Mouse (Mus musculus) hindbrain, embryonic 11.5 days (tissue): ENCODE measurements around the gene Gm12216. TPM values are rescaled to one million over a fixed set of nuclear protein-coding genes. Genes with fewer than 3 reads are reported as not detected.

Source experiments
- ATAC-seq: fragments of 200-750 bp; cut with Nextera tagmentation; 2 replicates; pipeline ENCODE4 v1.8.0; 2017; ENCODE audit warnings: mild to moderate bottlenecking, moderate TSS enrichment, moderate library complexity; ENCODE audit not compliant: low FRiP score
- DNase-seq: peaks from one replicate; pipeline ENCODE4 v3.0.0-alpha.2; 2015; ENCODE audit warnings: low spot score
- H3K27ac ChIP-seq: fragments of 300-500 bp; sonication (generic); 2 replicates; pipeline ENCODE4 v1.5.1; 2014; ENCODE audit warnings: mild to moderate bottlenecking, low read depth, low read length
- H3K27me3 ChIP-seq: fragments of 300-500 bp; sonication (generic); 2 replicates; pipeline ENCODE4 v1.6.1; 2014; ENCODE audit warnings: mild to moderate bottlenecking, low read length, moderate library complexity, mixed read lengths; ENCODE audit not compliant: control insufficient read depth, insufficient read depth
- H3K36me3 ChIP-seq: fragments of 300-500 bp; sonication (generic); 2 replicates; pipeline ENCODE4 v1.6.1; 2014; ENCODE audit warnings: mild to moderate bottlenecking, low read length, moderate library complexity, mixed read lengths; ENCODE audit not compliant: control insufficient read depth, insufficient read depth
- H3K4me1 ChIP-seq: fragments of 300-500 bp; sonication (generic); replicated peaks from 2 replicates; pipeline ENCODE4 v1.6.1; 2014; ENCODE audit warnings: low read length, mixed read lengths; ENCODE audit not compliant: control insufficient read depth, insufficient read depth
- H3K4me2 ChIP-seq: fragments of 300-500 bp; sonication (generic); replicated peaks from 2 replicates; pipeline ENCODE4 v1.6.1; 2014; ENCODE audit warnings: mild to moderate bottlenecking, low read depth, low read length
- H3K4me3 ChIP-seq: fragments of 300-500 bp; sonication (generic); 2 replicates; pipeline ENCODE4 v1.5.1; 2014; ENCODE audit warnings: low read depth, low read length
- H3K9ac ChIP-seq: fragments of 300-500 bp; sonication (generic); 2 replicates; pipeline ENCODE4 v1.6.1; 2014; ENCODE audit warnings: low read depth, low read length
- H3K9me3 ChIP-seq: fragments of 300-500 bp; sonication (generic); 2 replicates; pipeline ENCODE4 v1.6.1; 2016; ENCODE audit warnings: low read length; ENCODE audit not compliant: control insufficient read depth
- WGBS: fragments of 180-500 bp; shearing (Covaris S2); extraction: QIAGEN DNeasy Blood & Tissue Kit; methylation state at CpG from one replicate; pipeline ENCODE4 v1.1.7; 2014; 5-methylcytosine and 5-hydroxymethylcytosine counted together
- polyA plus RNA-seq: library from polyadenylated mRNA; unstranded; fragments of >200 nt; fragmentation: Nextera tagmentation; extraction: Ambion mirVana; gene quantifications from 2 replicates; pipeline ENCODE4 v1.2.1, GENCODE M21; 2014

Gm12216 gene
- polyA plus RNA-seq, 1 experiment from 2014 or later = not detected

DNA sequence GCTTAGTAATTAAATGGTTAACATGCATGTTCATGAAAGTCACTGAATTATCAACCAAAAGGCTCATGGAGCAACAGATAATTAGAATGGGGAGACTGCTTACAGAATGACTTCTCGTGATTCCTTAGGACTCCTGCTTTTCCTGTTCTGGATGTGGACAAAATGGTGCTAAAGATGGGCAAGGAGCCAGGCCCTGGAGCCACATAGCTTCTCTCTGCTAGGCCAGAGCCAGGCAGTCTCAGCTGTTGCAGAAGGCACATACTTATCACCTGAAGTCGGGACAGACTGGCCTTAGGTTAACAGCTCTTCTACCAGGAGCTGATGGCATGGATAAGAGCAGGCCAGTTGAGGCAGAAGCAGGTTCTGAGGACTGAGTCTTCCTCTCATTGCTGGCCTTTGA, 48.3 kb downstream of the Gm12216 start:
- no peaks in the 10 kb centered on the region for H3K27me3 ChIP-seq
- H3K4me1 ChIP-seq = no peaks in the 10 kb centered on the region
- ATAC-seq = no peak
- H3K4me2 ChIP-seq = no peak overlapping the region
- no peak overlapping the region for H3K9ac ChIP-seq
- WGBS = 87% methylated on average over 2 of the region's 2 CpGs
- DNase-seq = no peak
- H3K27ac ChIP-seq = no peak overlapping the region
- H3K9me3 ChIP-seq = no peaks in the 10 kb centered on the region
- H3K4me3 ChIP-seq = no peak overlapping the region
- no peaks in the 10 kb centered on the region for H3K36me3 ChIP-seq

DNA sequence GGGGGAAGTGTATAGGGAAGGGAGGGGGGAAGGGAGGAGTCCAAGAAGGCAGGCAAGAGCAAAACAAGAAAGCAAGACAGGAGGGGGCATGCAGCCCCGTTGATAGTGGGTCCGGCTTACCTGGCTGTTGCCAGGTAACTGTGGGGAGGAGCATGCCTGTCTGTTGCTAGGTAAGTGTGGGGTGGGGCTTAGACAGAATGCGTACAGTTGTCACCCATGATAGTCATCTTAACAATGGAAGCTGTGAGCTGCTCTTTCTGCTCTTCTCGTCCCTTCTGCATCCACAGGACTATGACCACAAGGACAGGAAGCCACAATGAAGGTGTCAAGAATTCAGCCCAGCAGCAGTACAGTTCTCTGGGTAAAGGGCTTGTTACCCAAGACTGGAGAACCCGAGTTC, 48.9 kb downstream of the Gm12216 start:
- no peaks in the 10 kb centered on the region for H3K36me3 ChIP-seq
- H3K4me2 ChIP-seq = no peak overlapping the region
- H3K27ac ChIP-seq = no peak overlapping the region
- 69% methylated on average over 5 of the region's 5 CpGs for WGBS
- H3K4me3 ChIP-seq = no peak overlapping the region
- DNase-seq = no peak
- ATAC-seq = no peak
- no peaks in the 10 kb centered on the region for H3K9me3 ChIP-seq
- no peaks in the 10 kb centered on the region for H3K4me1 ChIP-seq
- no peak overlapping the region for H3K9ac ChIP-seq
- H3K27me3 ChIP-seq = no peaks in the 10 kb centered on the region

DNA sequence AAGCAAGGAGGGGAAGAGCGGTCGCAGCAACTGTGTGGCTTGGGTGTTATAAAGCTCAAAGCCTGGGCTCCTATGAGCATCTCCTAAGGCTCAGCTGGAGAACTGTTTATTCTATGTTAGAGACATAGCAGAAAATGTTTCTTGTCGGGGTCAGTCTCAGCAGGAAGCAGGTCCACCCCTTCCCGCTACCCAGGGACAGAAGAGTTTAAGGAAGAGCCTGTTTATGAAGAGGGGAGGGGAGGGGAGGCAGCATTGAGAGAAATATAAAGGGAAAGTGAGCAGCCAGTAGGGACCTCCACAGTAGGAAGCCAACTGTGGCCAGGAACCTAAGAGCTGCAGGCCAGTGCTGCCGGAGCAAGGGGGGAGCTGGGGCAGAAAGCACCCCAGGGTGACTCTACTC, 49.7 kb downstream of the Gm12216 start:
- ATAC-seq = no peak
- Histone ChIP-seq H3K9me3 (no peaks in the 10 kb centered on the region), H3K36me3 (no peaks in the 10 kb centered on the region), H3K27ac (no peak overlapping the region), H3K9ac (no peak overlapping the region), H3K4me3 (no peak overlapping the region), H3K4me2 (no peak overlapping the region), H3K4me1 (no peaks in the 10 kb centered on the region), H3K27me3 (no peaks in the 10 kb centered on the region)
- no peak for DNase-seq
- WGBS = 45% methylated on average over 5 of the region's 5 CpGs

DNA sequence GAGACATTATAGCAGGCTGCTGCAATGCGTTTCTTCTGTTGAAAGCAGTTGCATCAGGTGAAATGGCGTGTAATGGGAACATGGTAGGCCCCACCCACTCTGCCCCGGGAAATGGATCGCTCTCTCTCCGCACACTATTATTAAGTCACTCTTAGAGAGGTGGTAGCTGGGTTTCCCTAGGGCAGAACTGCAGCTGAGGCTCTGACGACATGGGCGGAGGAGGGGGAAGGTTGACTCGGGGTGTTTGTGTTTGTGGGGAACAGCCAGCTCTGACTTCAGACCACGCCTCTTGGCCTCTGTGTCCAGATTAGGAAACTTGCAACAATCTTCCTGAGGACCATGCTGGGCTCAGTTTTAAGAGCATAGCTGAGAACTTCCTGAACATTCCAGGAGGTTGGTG, 53.3 kb downstream of the Gm12216 start:
- Histone ChIP-seq H3K4me2 (no peak overlapping the region), H3K4me1 (no peaks in the 10 kb centered on the region), H3K27me3 (no peaks in the 10 kb centered on the region), H3K36me3 (no peaks in the 10 kb centered on the region), H3K27ac (no peak overlapping the region), H3K4me3 (no peak overlapping the region), H3K9ac (no peak overlapping the region), H3K9me3 (no peaks in the 10 kb centered on the region)
- ATAC-seq (no peak), DNase-seq (no peak)
- 78% methylated on average over 9 of the region's 9 CpGs for WGBS

DNA sequence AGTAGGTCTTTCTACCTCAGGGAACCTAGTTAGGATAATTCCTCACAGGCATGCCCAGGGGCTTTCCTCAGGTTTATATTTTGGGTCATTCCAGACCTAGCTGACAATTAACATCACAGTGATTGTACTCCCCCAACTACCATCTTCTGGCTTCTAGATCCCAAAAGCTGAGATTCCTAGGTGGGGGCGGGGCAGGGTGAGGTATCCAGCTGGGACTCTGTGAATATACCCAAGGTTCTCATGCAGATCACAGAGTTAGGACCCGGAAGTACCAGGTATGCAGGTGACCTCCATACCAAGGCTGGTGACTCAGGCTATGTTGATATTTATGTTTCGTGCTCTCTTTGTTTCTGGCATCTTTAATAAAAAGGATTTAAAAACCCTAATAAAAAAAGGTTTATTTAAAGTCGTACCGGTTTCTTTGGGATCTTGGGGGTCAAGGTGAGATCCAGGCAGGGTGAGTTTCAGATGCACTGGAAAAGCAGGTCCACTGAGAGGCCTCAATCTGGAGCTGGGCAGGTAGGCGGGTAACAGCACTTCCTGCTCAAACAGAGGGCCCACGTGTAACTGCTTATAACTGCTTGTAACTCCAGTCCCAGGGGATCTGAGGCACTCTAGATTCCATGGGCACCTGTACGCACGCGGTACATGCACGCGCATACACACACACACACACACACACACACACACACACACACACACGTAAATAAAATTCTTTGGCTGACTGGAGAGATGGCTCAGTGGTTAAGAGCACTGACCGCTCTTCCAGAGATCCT, 54.3 kb downstream of the Gm12216 start:
- Histone ChIP-seq H3K4me3 (no peak overlapping the region), H3K9me3 (no peaks in the 10 kb centered on the region), H3K27ac (no peak overlapping the region), H3K4me1 (no peaks in the 10 kb centered on the region), H3K36me3 (no peaks in the 10 kb centered on the region), H3K9ac (no peak overlapping the region), H3K4me2 (no peak overlapping the region), H3K27me3 (no peaks in the 10 kb centered on the region)
- ATAC-seq = no peak
- no peak for DNase-seq
- 85% methylated on average over 14 of the region's 14 CpGs for WGBS

DNA sequence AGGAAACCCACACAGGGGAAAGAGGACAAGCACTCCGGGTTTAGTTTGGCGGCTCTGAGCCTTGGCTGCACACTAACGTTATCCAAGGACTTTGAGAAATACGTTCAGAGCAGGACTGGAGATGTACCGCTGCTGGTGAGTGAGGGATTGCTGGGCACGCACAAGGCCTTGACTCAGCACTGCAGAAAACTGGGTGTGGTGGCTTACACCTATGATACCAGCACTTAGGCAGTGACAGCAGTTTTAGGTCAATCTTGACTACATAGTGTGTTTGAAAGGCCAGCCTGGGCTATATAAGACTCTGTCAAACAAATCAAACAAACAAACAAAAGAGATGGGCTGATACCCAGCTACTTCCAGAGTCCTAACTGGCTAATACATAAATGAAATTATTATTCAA, 55.6 kb downstream of the Gm12216 start:
- no peaks in the 10 kb centered on the region for H3K9me3 ChIP-seq
- no peak for DNase-seq
- ATAC-seq = no peak
- H3K4me1 ChIP-seq = no peaks in the 10 kb centered on the region
- H3K27ac ChIP-seq = no peak overlapping the region
- H3K36me3 ChIP-seq = no peaks in the 10 kb centered on the region
- no peak overlapping the region for H3K4me3 ChIP-seq
- no peak overlapping the region for H3K9ac ChIP-seq
- WGBS = 89% methylated on average over 6 of the region's 6 CpGs
- no peaks in the 10 kb centered on the region for H3K27me3 ChIP-seq
- H3K4me2 ChIP-seq = no peak overlapping the region

DNA sequence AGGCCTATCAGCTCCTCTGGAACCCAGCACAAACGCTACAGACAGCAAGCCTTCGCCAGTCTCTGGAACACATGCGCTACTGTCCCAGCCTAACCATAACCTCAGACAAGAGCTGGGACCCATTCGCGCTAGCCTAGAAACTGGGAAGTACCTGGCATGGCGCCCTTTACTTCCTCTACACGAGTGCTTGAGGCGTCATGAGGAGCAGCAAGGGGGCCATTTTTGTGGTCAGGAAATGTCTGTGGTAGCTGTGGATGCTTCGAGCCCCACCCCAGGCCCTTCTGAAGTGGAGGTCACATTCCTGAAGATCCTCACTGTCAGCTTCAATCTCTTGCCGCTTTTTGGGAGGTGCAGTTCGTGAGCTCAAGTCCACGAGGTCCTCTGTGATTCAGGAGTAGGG, 56.0 kb downstream of the Gm12216 start:
- H3K27me3 ChIP-seq = no peaks in the 10 kb centered on the region
- ATAC-seq = no peak

DNA sequence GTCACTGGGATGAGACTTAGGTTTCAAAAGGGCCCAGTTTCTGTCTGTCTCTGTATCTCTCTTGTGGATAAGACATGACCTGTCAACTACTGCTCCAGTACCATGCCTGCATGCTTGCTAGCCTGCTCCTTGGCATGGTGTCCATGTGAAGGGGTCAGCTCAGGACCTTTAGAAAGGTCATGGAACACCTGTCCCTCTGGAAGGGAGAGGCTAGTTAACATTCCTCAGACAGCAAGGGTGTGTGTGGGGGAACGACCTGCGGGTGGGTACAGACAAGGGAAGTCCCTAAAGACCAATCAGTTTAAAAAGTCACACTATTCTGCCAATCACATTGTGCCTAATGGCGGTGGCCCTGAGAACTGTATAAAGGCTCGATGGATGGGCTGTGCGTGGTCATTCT, 58.1 kb downstream of the Gm12216 start:
- no peak overlapping the region for H3K9ac ChIP-seq

More for the DNA sequence above, 56.0 kb downstream of the Gm12216 start:
- Histone ChIP-seq H3K4me3 (no peak overlapping the region), H3K36me3 (no peaks in the 10 kb centered on the region), H3K27ac (no peak overlapping the region), H3K9ac (no peak overlapping the region), H3K4me1 (no peaks in the 10 kb centered on the region), H3K9me3 (no peaks in the 10 kb centered on the region), H3K4me2 (no peak overlapping the region)
- DNase-seq = no peak
- WGBS = 87% methylated on average over 12 of the region's 12 CpGs

DNA sequence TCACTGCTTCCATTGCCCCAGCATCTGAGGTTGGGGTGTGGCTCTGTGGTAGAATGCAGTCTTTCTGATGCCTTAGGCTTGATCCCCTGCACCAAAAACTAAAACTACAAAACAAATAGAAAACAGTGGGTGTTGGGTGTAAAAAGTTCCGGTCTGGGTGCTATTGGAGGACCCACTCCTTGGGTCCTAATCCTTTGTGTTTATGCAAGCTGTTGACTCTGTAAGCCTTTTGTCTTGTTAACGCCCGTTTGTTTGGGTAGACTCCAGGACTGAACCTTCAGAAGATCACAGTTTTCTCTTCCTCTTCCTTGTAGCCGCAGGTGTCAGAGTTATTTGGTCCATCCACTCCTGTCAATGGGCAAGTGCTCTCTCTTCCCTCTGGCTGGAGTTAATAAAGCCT, 59.0 kb downstream of the Gm12216 start:
- Histone ChIP-seq H3K4me3 (no peak overlapping the region), H3K4me1 (no peaks in the 10 kb centered on the region), H3K27me3 (no peaks in the 10 kb centered on the region), H3K9me3 (no peaks in the 10 kb centered on the region), H3K36me3 (no peaks in the 10 kb centered on the region), H3K4me2 (no peak overlapping the region), H3K27ac (no peak overlapping the region), H3K9ac (no peak overlapping the region)
- WGBS = 55% methylated on average over 4 of the region's 4 CpGs
- DNase-seq = no peak
- ATAC-seq = no peak

More for the DNA sequence above, 58.1 kb downstream of the Gm12216 start:
- ATAC-seq (no peak), DNase-seq (no peak)
- Histone ChIP-seq H3K36me3 (no peaks in the 10 kb centered on the region), H3K4me2 (no peak overlapping the region), H3K4me3 (no peak overlapping the region), H3K27ac (no peak overlapping the region), H3K4me1 (no peaks in the 10 kb centered on the region), H3K27me3 (no peaks in the 10 kb centered on the region), H3K9me3 (no peaks in the 10 kb centered on the region)
- WGBS = 85% methylated on average over 5 of the region's 5 CpGs
